Comparison of ENCODE assay signal across 26 mouse cellular contexts in genomic region chr8:79041429-79041828, GRCm38 (mm10). TPM values are rescaled to one million over a fixed set of nuclear protein-coding genes. Genes with fewer than 3 reads are reported as not detected.
A peak's percentile ranks its signal among the peaks of the same experiment; 100 is the strongest.
DNase-seq lines count a peak whose midpoint lies in the region; ATAC-seq and TF ChIP-seq lines count a peak whose summit lies in the region.
"Had no signal": no experiment of that assay in that cellular context is flagged by ENCODE, and none has a peak within 500 bp of the region (broad histone marks: within the 10 kb centered on the region; RNA-seq: fewer than 3 reads in every experiment).

No protein-coding gene starts in this region.

- no peaks in the 10 kb centered on the region for H3K36me3 ChIP-seq in liver, postnatal 0 days (replicated peaks; ENCODE audit: insufficient read depth, low read length)
- no peaks in the 10 kb centered on the region for H3K36me3 ChIP-seq in liver, embryonic 12.5 days
- no peaks in the 10 kb centered on the region for H3K36me3 ChIP-seq in stomach, postnatal 0 days (ENCODE audit: control insufficient read depth, insufficient read depth, low read length)

- no peak for TF ChIP-seq EP300 in liver, postnatal 0 days (IDR thresholded peaks at IDR 0.05; ENCODE audit: low read depth)
- TF ChIP-seq EP300 in stomach, postnatal 0 days (optimal IDR thresholded peaks at IDR 0.05) = no peak

- no peak overlapping the region for H3K4me3 ChIP-seq in liver, postnatal 0 days (ENCODE audit: low read depth, low read length)
- no peak overlapping the region for H3K4me3 ChIP-seq in liver, embryonic 12.5 days
- no peak overlapping the region for H3K4me3 ChIP-seq in embryonic fibroblast, embryonic 13.5 days (ENCODE audit: insufficient read depth, low read length)
- no peak overlapping the region for H3K4me3 ChIP-seq in stomach, postnatal 0 days (ENCODE audit: low read depth, low read length)
- no peak overlapping the region for H3K4me3 ChIP-seq in gastrocnemius, adult 2 months
- H3K4me3 ChIP-seq: embryonic facial prominence, embryonic 10.5 days; embryonic facial prominence, embryonic 12.5 days; erythroblast, embryonic 14.5 days; forebrain, embryonic 10.5 days; forebrain, embryonic 12.5 days had no signal

- no peak for DNase-seq in liver, postnatal 0 days
- peak; percentile 30 for DNase-seq in MN1 (ENCODE audit: low spot score)
- no peak for DNase-seq in stomach, postnatal 0 days (ENCODE audit: low spot score)
- no peak for DNase-seq in embryo, embryonic 10.5 days (ENCODE audit: low spot score)
- DNase-seq in retina, postnatal 1 day = no peak
- DNase-seq in gastrocnemius, adult 2 months = no peak
- DNase-seq: adrenal gland, adult 2 months; adrenal gland, postnatal 10 days; adrenal gland, postnatal 25 days; cerebellum, adult 11 months; cerebellum, adult 18-20 months; cerebellum, adult 8-10 months; cerebellum, adult 9-11 months; cerebellum, postnatal 14 days; cerebellum, postnatal 36 days had no signal

- H3K27ac ChIP-seq in liver, postnatal 0 days (ENCODE audit: low read depth) = no peak overlapping the region
- H3K27ac ChIP-seq in liver, embryonic 12.5 days = no peak overlapping the region
- H3K27ac ChIP-seq in embryonic fibroblast, embryonic 13.5 days (ENCODE audit: insufficient read depth, low read length) = peak overlapping the region; percentile 87
- no peak overlapping the region for H3K27ac ChIP-seq in stomach, postnatal 0 days (replicated peaks)
- no peak overlapping the region for H3K27ac ChIP-seq in gastrocnemius, adult 2 months
- H3K27ac ChIP-seq: embryonic facial prominence, embryonic 10.5 days; embryonic facial prominence, embryonic 12.5 days; forebrain, embryonic 10.5 days; forebrain, embryonic 12.5 days had no signal

- H3K4me2 ChIP-seq in liver, postnatal 0 days (ENCODE audit: low read depth, low read length) = no peak overlapping the region
- no peak overlapping the region for H3K4me2 ChIP-seq in liver, embryonic 12.5 days
- H3K4me2 ChIP-seq in stomach, postnatal 0 days (replicated peaks; ENCODE audit: low read depth) = no peak overlapping the region
- H3K4me2 ChIP-seq: embryonic facial prominence, embryonic 12.5 days; forebrain, embryonic 12.5 days had no signal

- H3K9me3 ChIP-seq in liver, postnatal 0 days (ENCODE audit: low read length) = no peaks in the 10 kb centered on the region
- no peaks in the 10 kb centered on the region for H3K9me3 ChIP-seq in liver, embryonic 12.5 days (replicated peaks)
- H3K9me3 ChIP-seq in stomach, postnatal 0 days (ENCODE audit: control insufficient read depth, low read length) = no peaks in the 10 kb centered on the region
- H3K9me3 ChIP-seq: embryonic facial prominence, embryonic 10.5 days; embryonic facial prominence, embryonic 12.5 days; forebrain, embryonic 10.5 days had no signal

- 0 out of 2 replicates have a peak, but pooled peaks cover 3% of the 10 kb centered on the region for H3K4me1 ChIP-seq in liver, postnatal 0 days (ENCODE audit: insufficient read depth)
- peaks cover 3% of the 10 kb centered on the region; the same call in 1 of the 2 replicates for H3K4me1 ChIP-seq in liver, embryonic 12.5 days
- peaks cover 2% of the 10 kb centered on the region; the same call in 1 of the 2 replicates for H3K4me1 ChIP-seq in embryonic fibroblast, embryonic 13.5 days (ENCODE audit: control insufficient read depth, insufficient read depth, low read length)
- no peaks in the 10 kb centered on the region for H3K4me1 ChIP-seq in stomach, postnatal 0 days (replicated peaks; ENCODE audit: control insufficient read depth, insufficient read depth)
- H3K4me1 ChIP-seq: forebrain, embryonic 10.5 days; forebrain, embryonic 12.5 days had no signal

- TF ChIP-seq CTCF in liver, postnatal 0 days (IDR thresholded peaks at IDR 0.05; ENCODE audit: low read depth) = no peak
- TF ChIP-seq CTCF in embryonic fibroblast, embryonic 13.5 days (IDR thresholded peaks at IDR 0.05; ENCODE audit: borderline replicate concordance, insufficient read depth, low read length) = no peak
- TF ChIP-seq CTCF in stomach, postnatal 0 days (IDR thresholded peaks at IDR 0.05; ENCODE audit: low read depth) = no peak
- no peak for TF ChIP-seq CTCF in gastrocnemius, adult 2 months (IDR thresholded peaks at IDR 0.05)

- intact Hi-C loops in gastrocnemius, adult 2 months (cut with DNase I) = no loop called here

- H3K27me3 ChIP-seq in liver, postnatal 0 days (ENCODE audit: insufficient read depth, low read length) = no peaks in the 10 kb centered on the region
- H3K27me3 ChIP-seq in liver, embryonic 12.5 days (replicated peaks) = no peaks in the 10 kb centered on the region
- no peaks in the 10 kb centered on the region for H3K27me3 ChIP-seq in stomach, postnatal 0 days (ENCODE audit: control insufficient read depth, insufficient read depth, low read length)
- H3K27me3 ChIP-seq: embryonic facial prominence, embryonic 12.5 days; forebrain, embryonic 12.5 days had no signal

- TF ChIP-seq POLR2A in embryonic fibroblast, embryonic 13.5 days (IDR thresholded peaks at IDR 0.05; ENCODE audit: low read depth, low read length) = no peak

- 71% methylated on average over 3 of the region's 3 CpGs for WGBS in liver, postnatal 0 days (ENCODE audit: insufficient replicate concordance)
- 70% methylated on average over 3 of the region's 3 CpGs for WGBS in liver, embryonic 12.5 days (ENCODE audit: insufficient replicate concordance)
- 67% methylated on average over 3 of the region's 3 CpGs for WGBS in stomach, postnatal 0 days

- no peak overlapping the region for H3K9ac ChIP-seq in liver, postnatal 0 days (replicated peaks)
- no peak overlapping the region for H3K9ac ChIP-seq in liver, embryonic 12.5 days
- no peak overlapping the region for H3K9ac ChIP-seq in stomach, postnatal 0 days (ENCODE audit: low read length)
- H3K9ac ChIP-seq: embryonic facial prominence, embryonic 12.5 days; forebrain, embryonic 12.5 days had no signal

- ATAC-seq in liver, postnatal 0 days = 0 out of 2 replicates have a peak, but pooled peaks have one; percentile 17
- ATAC-seq in liver, embryonic 12.5 days = no peak
- peak; percentile 94 for ATAC-seq in stomach, postnatal 0 days (ENCODE audit: low FRiP score, low TSS enrichment)
- ATAC-seq: CD4-positive, CD25-positive, alpha-beta regulatory T cell, adult 4 months; forebrain, embryonic 14.5 days; forebrain, embryonic 16.5 days had no signal

RNA-seq across cellular contexts. Expression of gene Zfp827, which starts 13.2 kb away (rescaled TPM):
- 0.62 and 0.64 TPM in 2 replicates for polyA plus RNA-seq in liver, postnatal 0 days (2015; fragmentation: Nextera tagmentation; extraction: Ambion mirVana)
- polyA plus RNA-seq in liver, embryonic 12.5 days (2016; fragmentation: Nextera tagmentation; extraction: Ambion mirVana) = 1.0 and 1.3 TPM in 2 replicates
- polyA plus RNA-seq in embryonic fibroblast, embryonic 13.5 days (2011; ENCODE audit: insufficient read length, low read depth, missing spikeins) = 22.9 and 28.8 TPM in 2 replicates
- polyA plus RNA-seq in stomach, postnatal 0 days (2015; fragmentation: Nextera tagmentation; extraction: Ambion mirVana) = 2.9 and 3.2 TPM in 2 replicates
- 1 to 10 TPM; 2.7 to 7.1 TPM for total RNA-seq in gastrocnemius, adult 2 months (2021)
- total RNA-seq: MEL had no signal
